Mouse (Mus musculus) embryonic fibroblast, embryonic 13.5 days (primary cell): ENCODE data around the gene Camta1. TPM values are rescaled to one million over a fixed set of nuclear protein-coding genes. Genes with fewer than 3 reads are reported as not detected.
A peak's percentile ranks its signal among the peaks of the same experiment; 100 is the strongest.

Source experiments
- H3K27ac ChIP-seq: 2 replicates; pipeline ENCODE4 v1.5.1; 2012; ENCODE audit warnings: low read length, control low read depth, inconsistent platforms; ENCODE audit not compliant: insufficient read depth
- H3K4me1 ChIP-seq: 2 replicates; pipeline ENCODE4 v1.6.1; 2011; ENCODE audit warnings: low read length; ENCODE audit not compliant: control insufficient read depth, insufficient read depth
- H3K4me3 ChIP-seq: 2 replicates; pipeline ENCODE4 v1.5.1; 2011; ENCODE audit warnings: mild to moderate bottlenecking, control low read depth, low read length; ENCODE audit not compliant: insufficient read depth
- CTCF ChIP-seq: IDR thresholded peaks from 2 replicates; pipeline ENCODE4 v1.5.1; 2011; ENCODE audit warnings: mild to moderate bottlenecking, control low read depth, low read length, moderate library complexity, borderline replicate concordance; ENCODE audit not compliant: insufficient read depth
- POLR2A ChIP-seq: IDR thresholded peaks from 2 replicates; pipeline ENCODE4 v1.6.1; 2011; ENCODE audit warnings: low read depth, mild to moderate bottlenecking, control low read depth, low read length, moderate library complexity
- polyA plus RNA-seq: library from polyadenylated mRNA; stranded (reverse); fragments of >200 nt; gene quantifications from 2 replicates; pipeline ENCODE4 v1.2.4, GENCODE M21; 2011; ENCODE audit warnings: low read depth; ENCODE audit not compliant: missing spikeins, insufficient read length

The Camta1 gene
- polyA plus RNA-seq, 1 experiment: 53.4 TPM

DNA sequence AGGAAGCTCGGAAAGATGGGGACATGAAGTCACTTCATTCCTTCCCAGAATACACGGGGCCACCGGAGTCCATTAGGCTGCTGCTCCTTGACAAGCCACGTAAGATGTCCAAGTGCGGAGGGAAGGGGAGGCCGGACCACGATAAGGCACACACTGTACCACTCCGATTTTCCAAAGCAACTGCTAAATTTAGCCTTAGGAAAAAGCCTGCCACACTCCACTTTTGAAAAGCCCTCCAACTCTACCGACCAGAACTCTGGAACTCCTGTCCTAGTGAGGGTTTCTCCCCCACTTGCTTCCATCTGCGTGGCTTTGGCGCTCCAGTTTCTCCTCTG, 764.6 kb downstream of the Camta1 start:
- H3K4me3 ChIP-seq: no peak overlapping the region
- H3K4me1 ChIP-seq: no peaks in the 10 kb centered on the region
- H3K27ac ChIP-seq: no peak overlapping the region
- TF ChIP-seq POLR2A (no peak), CTCF (no peak)

DNA sequence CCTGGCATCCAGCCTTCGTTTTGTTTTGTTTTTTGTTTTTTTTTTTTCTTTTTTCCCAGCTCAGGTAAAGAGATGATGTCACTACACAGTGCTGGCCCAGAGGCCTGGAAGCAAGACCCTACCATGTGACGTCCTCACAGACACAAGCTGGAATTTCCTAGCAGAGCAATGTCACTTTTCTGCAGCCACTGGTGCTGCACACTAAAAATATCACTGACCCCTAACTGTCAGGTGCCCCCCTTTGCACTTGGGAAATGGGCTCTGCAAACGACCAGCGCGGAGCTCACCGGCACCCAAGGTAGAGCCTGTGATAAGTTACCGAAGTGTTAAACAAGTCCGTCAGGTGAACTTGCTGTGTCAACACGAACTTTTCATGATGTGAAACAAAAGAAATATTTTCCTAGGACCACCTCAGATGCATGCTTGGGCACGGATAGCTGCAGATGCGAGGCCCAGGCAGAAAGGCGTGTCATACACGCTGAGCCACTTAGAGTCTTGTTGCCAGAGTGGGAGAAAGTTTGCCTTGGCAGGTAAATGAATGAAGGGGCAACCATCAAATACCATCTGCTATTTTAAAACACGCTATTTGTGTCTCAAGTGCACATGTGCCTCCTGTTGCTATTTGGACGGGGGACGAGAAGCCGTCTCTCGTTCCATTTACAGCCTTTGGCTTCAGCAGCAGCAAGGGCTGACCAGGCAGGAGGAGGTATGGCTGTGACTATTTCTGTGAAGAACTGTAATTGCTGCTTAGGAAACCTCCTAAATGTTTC, 765.2 kb downstream of the Camta1 start:
- H3K4me3 ChIP-seq: no peak overlapping the region
- TF ChIP-seq POLR2A (no peak), CTCF (no peak)
- H3K27ac ChIP-seq: no peak overlapping the region

DNA sequence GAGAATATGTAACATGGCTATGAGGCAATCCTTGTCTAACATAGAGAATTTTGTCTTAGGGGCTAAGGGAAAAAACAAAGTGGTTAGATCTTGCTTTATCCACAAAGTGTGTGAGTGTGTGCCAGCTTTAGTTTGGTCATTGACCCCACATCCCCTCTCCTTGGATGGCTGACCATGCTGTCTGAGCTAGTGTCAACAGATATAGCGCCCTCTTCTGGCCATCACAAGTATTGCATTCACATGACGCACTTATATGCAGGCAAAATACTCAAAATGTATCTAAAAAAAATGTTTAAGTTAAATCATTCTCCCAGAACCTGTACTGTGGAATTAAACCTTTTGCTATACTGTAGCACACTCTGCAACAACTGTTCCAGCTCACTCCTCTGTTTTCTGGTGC, 766.5 kb downstream of the Camta1 start:
- no peak overlapping the region for H3K27ac ChIP-seq
- TF ChIP-seq CTCF (0 out of 2 replicates have a peak, but pooled peaks have one; percentile 21), POLR2A (no peak)
- no peak overlapping the region for H3K4me3 ChIP-seq
- no peaks in the 10 kb centered on the region for H3K4me1 ChIP-seq

More for the DNA sequence above, 765.2 kb downstream of the Camta1 start:
- no peaks in the 10 kb centered on the region for H3K4me1 ChIP-seq

DNA sequence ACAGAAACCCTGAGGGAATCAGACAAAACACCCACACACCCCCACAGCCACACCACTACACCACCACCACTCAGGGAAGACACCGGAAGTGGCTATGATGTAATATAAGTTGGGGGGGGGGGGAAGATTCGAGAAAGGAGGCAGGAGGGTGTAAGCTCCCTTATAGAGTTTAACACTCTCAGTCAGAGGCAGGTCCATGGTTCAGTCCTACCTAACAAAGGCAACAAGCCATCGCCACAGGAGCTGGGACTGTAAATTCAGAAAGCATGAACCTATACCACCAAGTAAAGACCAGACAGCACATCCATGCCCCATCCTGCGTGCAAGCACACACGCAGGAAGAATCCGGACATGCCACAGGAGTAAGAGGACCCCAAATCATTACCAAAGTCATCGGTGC, 772.4 kb downstream of the Camta1 start, which contains the start of gene Gm13090:
TSS of gene Gm13090 (plus strand) at position 301 of the 400 bp plus-strand sequence.
- no peak for TF ChIP-seq CTCF
- TF ChIP-seq POLR2A: no peak
- Histone ChIP-seq H3K27ac (no peak within 1 kb of the TSS), H3K4me3 (no peak within 1 kb of the TSS), H3K4me1 (no peaks in the 10 kb centered on the region)

DNA sequence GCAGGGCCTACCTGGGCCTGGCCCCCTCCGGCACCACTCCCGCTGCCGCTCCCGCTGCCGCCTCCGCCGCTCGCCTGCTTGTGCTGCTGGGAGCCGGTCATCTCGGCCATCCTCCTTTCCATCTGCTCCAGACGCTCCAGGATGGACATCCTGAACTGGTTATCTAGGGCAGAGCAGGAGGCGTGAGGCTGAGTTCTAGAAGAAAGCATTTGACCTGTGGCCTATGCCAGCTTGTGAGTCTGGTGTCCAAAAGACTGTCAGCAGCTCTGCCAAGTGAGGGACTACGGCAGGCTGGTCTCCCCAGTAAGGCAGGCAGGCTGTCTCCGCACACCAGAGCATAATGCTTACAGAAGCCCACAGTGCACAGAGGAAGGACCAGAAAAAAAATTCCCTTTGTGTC, 772.9 kb downstream of the Camta1 start:
- no peak overlapping the region for H3K4me3 ChIP-seq
- no peaks in the 10 kb centered on the region for H3K4me1 ChIP-seq
- TF ChIP-seq POLR2A (no peak), CTCF (no peak)
- no peak overlapping the region for H3K27ac ChIP-seq

DNA sequence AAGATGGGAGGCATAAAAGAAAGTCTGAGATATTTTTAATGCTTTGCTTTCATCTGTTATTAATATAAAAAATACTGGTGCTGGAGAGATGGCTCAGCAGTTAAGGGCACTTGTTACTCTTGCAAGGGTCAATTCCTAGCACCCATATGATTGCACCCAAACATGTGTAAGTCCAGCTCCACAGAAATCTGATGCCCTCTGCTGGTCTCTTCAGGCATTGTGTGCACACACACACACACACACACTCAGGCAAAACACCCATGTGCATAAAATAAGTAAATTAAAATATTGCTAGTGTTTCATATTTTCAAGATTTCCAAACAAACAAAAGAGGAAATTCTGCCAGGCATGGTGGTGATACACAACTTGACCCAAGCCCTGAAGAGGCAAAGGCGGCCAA, 774.3 kb downstream of the Camta1 start:
- Histone ChIP-seq H3K27ac (no peak overlapping the region), H3K4me1 (no peaks in the 10 kb centered on the region), H3K4me3 (no peak overlapping the region)
- TF ChIP-seq CTCF (no peak), POLR2A (no peak)

DNA sequence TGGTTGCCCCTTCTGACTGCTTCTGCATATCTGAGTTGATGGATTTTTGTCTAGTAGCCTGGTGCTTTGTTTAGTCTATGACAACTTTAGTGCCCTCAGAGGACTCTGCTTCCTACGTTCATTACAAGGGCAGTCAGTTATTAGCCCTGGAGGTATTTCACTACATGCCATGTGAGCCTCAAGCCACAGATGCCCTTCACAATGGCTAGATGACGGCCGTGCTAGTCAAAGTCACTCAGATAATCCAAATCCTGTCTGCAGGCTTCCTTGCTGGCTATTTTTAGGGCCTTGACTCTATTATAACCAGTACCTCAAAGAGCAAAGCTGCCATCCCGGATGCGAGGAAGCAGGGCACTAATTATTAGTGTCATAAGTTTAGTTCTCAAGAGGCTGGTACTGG, 778.6 kb downstream of the Camta1 start:
- H3K27ac ChIP-seq: no peak overlapping the region
- TF ChIP-seq POLR2A (no peak), CTCF (no peak)
- no peak overlapping the region for H3K4me3 ChIP-seq

DNA sequence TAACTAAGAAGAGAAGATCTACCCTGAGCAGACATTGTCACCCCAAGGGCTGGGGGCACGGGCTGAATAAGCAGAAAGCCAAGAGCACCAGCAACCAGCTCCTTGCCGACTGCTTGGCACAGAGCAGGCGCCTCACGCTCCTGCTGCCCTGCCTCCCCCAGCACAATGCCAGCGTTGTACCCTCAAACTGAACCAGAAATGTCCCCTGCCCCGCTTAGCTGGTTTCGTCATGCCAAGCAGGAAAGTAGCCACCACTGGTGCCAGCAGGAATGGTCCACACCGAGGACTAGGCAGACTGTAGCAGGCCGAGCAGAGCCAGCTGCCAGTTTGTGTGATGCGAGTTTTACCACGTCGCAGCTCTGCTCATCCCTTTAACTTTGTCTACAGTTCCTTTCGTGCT, 779.7 kb downstream of the Camta1 start:
- no peak for TF ChIP-seq CTCF
- no peak for TF ChIP-seq POLR2A
- Histone ChIP-seq H3K4me3 (no peak overlapping the region), H3K4me1 (no peaks in the 10 kb centered on the region), H3K27ac (no peak overlapping the region)

More for the DNA sequence above, 778.6 kb downstream of the Camta1 start:
- H3K4me1 ChIP-seq: no peaks in the 10 kb centered on the region

DNA sequence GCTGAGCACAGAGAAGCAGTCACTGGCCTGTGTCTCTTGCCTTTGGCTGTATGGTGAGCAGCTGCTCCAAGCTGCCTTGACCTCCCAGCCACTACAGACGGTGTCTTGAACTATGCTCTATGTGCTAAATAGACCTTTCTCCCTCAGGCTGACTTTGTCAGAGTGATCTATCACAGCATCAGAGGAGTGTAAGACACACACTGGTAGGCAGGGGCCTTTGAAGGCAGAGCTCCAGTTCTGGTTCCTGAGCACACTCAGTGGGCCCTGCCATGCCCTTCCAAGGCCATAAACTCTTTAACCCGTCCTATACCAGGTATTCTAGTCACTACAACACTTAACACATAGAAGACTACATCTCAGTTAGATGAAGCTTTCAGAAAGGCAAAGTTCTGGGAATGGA, 780.3 kb downstream of the Camta1 start:
- Histone ChIP-seq H3K4me1 (no peaks in the 10 kb centered on the region), H3K27ac (no peak overlapping the region), H3K4me3 (no peak overlapping the region)
- TF ChIP-seq CTCF: no peak
- no peak for TF ChIP-seq POLR2A

DNA sequence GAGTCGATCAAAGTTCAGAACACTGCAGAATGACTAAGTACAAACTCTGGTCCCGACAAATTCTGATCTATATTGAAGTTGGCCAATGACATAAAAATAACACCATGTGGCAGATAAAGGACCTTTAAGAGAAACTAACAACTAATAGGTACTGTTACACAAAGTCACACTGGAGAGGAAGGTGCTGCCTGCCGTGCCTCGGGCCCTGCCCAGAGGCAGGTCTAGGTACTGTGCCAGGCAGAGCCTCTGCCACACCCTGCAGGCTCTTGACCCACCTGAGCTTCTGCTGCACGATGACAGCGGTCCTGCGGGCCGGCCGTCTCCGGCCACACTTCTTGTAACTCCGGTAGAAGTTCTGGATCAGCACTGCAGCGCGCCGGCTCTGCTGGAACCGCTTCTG, 786.9 kb downstream of the Camta1 start:
- TF ChIP-seq POLR2A (no peak), CTCF (no peak)
- Histone ChIP-seq H3K4me1 (no peaks in the 10 kb centered on the region), H3K27ac (no peak overlapping the region), H3K4me3 (no peak overlapping the region)

DNA sequence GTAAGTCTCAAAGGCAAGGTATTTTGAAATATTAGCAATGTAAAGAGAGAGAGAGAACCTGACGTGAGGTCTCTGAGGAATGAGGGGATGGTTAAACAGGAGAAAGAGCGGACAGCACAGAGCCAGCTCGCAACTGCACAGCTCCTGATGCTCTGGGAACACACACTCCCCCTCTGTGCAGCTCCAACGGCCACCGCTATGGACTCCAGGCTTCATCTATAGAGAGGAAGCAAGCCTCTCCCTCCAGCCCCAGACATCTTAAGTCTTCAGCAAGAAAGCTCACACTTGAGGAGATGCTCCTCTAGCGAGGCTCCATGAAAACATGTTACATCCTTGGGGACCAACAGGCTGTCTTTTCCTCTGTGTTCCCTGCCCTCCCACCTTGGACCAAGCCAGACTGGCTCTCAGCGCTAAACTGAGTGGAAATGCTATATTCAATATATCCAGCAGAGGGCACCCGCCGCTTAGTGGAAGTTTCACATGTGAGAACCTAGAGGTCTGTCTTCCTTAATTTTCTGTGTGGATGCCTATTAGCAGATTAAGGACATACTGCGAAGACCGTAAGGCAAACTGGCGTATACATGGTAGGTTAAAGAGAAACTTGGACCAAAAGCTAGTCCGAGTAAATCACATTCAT, 788.5 kb downstream of the Camta1 start:
- Histone ChIP-seq H3K4me1 (no peaks in the 10 kb centered on the region), H3K4me3 (no peak overlapping the region), H3K27ac (no peak overlapping the region)
- TF ChIP-seq POLR2A (no peak), CTCF (0 out of 2 replicates have a peak, but pooled peaks have one; percentile 1)
